ENCODE assay signal across 17 mouse cellular contexts in the genomic region with DNA sequence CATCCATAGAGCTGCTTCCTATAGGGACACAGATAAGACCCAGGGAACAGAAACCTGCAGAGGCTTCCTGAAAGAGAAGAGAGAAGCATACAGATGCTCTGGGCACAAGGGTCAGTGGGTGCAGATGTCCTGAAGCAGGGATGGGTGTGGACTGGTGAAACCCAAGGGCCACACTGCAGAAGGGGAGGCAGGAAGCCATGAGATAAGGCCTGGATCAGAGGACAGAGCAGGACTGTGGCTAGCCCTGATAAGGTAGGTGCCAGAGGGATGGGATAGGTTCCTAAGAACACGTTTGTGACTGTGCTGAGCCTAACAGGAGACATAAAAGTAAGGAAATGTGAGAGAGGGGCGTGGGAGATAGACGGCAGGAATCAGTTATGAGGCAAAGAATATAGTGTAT. TPM values are rescaled to one million over a fixed set of nuclear protein-coding genes. Genes with fewer than 3 reads are reported as not detected.
DNase-seq lines count a peak whose midpoint lies in the region; ATAC-seq and TF ChIP-seq lines count a peak whose summit lies in the region.
"Had no signal": no experiment of that assay in that cellular context is flagged by ENCODE, and none has a peak within 500 bp of the region (broad histone marks: within the 10 kb centered on the region; RNA-seq: fewer than 3 reads in every experiment).

No protein-coding gene starts in this region.

- H3K36me3 ChIP-seq in heart, embryonic 13.5 days, result no peaks in the 10 kb centered on the region
- H3K36me3 ChIP-seq in intestine, embryonic 16.5 days (ENCODE audit: control insufficient read depth, insufficient read depth, low read length), result no peaks in the 10 kb centered on the region
- H3K36me3 ChIP-seq: embryonic facial prominence, embryonic 12.5 days; neural tube, embryonic 15.5 days had no signal

- no peak overlapping the region for H3K9ac ChIP-seq in heart, embryonic 13.5 days
- no peak overlapping the region for H3K9ac ChIP-seq in intestine, embryonic 16.5 days (ENCODE audit: low read depth, low read length)
- H3K9ac ChIP-seq: embryonic facial prominence, embryonic 12.5 days; forebrain, embryonic 13.5 days; lung, embryonic 14.5 days; neural tube, embryonic 15.5 days had no signal

- 0 out of 2 replicates have a peak, but pooled peaks cover 2% of the 10 kb centered on the region for H3K4me1 ChIP-seq in heart, embryonic 13.5 days
- peaks cover 1% of the 10 kb centered on the region for H3K4me1 ChIP-seq in bone marrow, adult 2 months (ENCODE audit: control insufficient read depth, insufficient read depth, low read length)
- no peaks in the 10 kb centered on the region for H3K4me1 ChIP-seq in intestine, embryonic 16.5 days (ENCODE audit: control insufficient read depth, insufficient read depth, low read length)
- H3K4me1 ChIP-seq: embryonic facial prominence, embryonic 12.5 days; forebrain, embryonic 13.5 days; neural tube, embryonic 15.5 days had no signal

- ATAC-seq in heart, embryonic 13.5 days (ENCODE audit: extremely low read depth, insufficient number of reproducible peaks, low FRiP score, low TSS enrichment), result no peak
- peak; percentile 68 for ATAC-seq in intestine, embryonic 16.5 days
- ATAC-seq in megakaryocyte progenitor cell, adult 5-6 weeks (replicated peaks; ENCODE audit: poor library complexity), result peak; percentile 72
- ATAC-seq: forebrain, embryonic 13.5 days; hindbrain, postnatal 0 days had no signal

- no peaks in the 10 kb centered on the region for H3K9me3 ChIP-seq in heart, embryonic 13.5 days
- H3K9me3 ChIP-seq in intestine, embryonic 16.5 days (ENCODE audit: control insufficient read depth, low read length), result no peaks in the 10 kb centered on the region
- H3K9me3 ChIP-seq: embryonic facial prominence, embryonic 12.5 days; forebrain, embryonic 13.5 days; neural tube, embryonic 15.5 days had no signal

- TF ChIP-seq CTCF in bone marrow, adult 2 months (IDR thresholded peaks at IDR 0.05; ENCODE audit: control insufficient read depth, insufficient read depth, low read length), result no peak

- no peak overlapping the region for H3K27ac ChIP-seq in heart, embryonic 13.5 days (replicated peaks)
- peak overlapping the region; percentile 55; the same call in 1 of the 2 replicates for H3K27ac ChIP-seq in bone marrow, adult 2 months (ENCODE audit: control insufficient read depth, insufficient read depth, low read depth, low read length, poor library complexity)
- H3K27ac ChIP-seq in intestine, embryonic 16.5 days (ENCODE audit: low read length), result no peak overlapping the region
- H3K27ac ChIP-seq: embryonic facial prominence, embryonic 12.5 days; forebrain, embryonic 13.5 days; hindbrain, postnatal 0 days; neural tube, embryonic 15.5 days had no signal

- no peaks in the 10 kb centered on the region for H3K27me3 ChIP-seq in heart, embryonic 13.5 days (replicated peaks)
- no peaks in the 10 kb centered on the region for H3K27me3 ChIP-seq in intestine, embryonic 16.5 days (replicated peaks; ENCODE audit: control insufficient read depth, insufficient read depth, low read length)
- H3K27me3 ChIP-seq: embryonic facial prominence, embryonic 12.5 days; forebrain, embryonic 13.5 days; neural tube, embryonic 15.5 days had no signal

- WGBS in heart, embryonic 13.5 days, result 35% methylated on average over 3 of the region's 3 CpGs
- 50% methylated on average over 3 of the region's 3 CpGs for WGBS in bone marrow, adult 2 months
- WGBS in intestine, embryonic 16.5 days, result 53% methylated on average over 3 of the region's 3 CpGs

- H3K4me2 ChIP-seq in heart, embryonic 13.5 days, result peak overlapping the region; percentile 5; the same call in 1 of the 2 replicates
- H3K4me2 ChIP-seq in intestine, embryonic 16.5 days (ENCODE audit: low read depth, low read length), result no peak overlapping the region
- H3K4me2 ChIP-seq: embryonic facial prominence, embryonic 12.5 days; forebrain, embryonic 13.5 days; lung, embryonic 14.5 days; neural tube, embryonic 15.5 days had no signal

- no peak overlapping the region for H3K4me3 ChIP-seq in heart, embryonic 13.5 days
- no peak overlapping the region for H3K4me3 ChIP-seq in bone marrow, adult 2 months (replicated peaks; ENCODE audit: control insufficient read depth, low read depth, low read length)
- no peak overlapping the region for H3K4me3 ChIP-seq in intestine, embryonic 16.5 days (ENCODE audit: low read length)
- H3K4me3 ChIP-seq: embryonic facial prominence, embryonic 12.5 days; forebrain, embryonic 13.5 days; neural tube, embryonic 15.5 days had no signal

- TF ChIP-seq POLR2A in bone marrow, adult 2 months (IDR thresholded peaks at IDR 0.05; ENCODE audit: borderline replicate concordance, control insufficient read depth, low read depth, low read length), result no peak

- no peak for DNase-seq in heart, adult 9 months (ENCODE audit: low spot score in 2 of 2)
- no peak for DNase-seq in frontal cortex, adult 2 months (ENCODE audit: extremely low spot score in 1 of 2, low spot score in 1 of 2)
- DNase-seq in cerebellum, adult 11-12 months, result no peak
- no peak for DNase-seq in right cerebral cortex, adult 2 months (ENCODE audit: low spot score in 2 of 2)
- DNase-seq: B cell, adult 2 months; cerebellum, postnatal 25 days; lung, embryonic 14.5 days; thymus, adult 2 months had no signal

RNA-seq across cellular contexts. Expression of a gene that starts 17.1 kb away (rescaled TPM):
- 0.03 and 0.05 TPM in 2 replicates for polyA plus RNA-seq in heart, embryonic 13.5 days (2015; fragmentation: Nextera tagmentation; extraction: Ambion mirVana)
- polyA plus RNA-seq in bone marrow, adult 2 months (2011; ENCODE audit: insufficient read depth, insufficient read length, low replicate concordance, missing spikeins), result 1.1 and 1.4 TPM in 2 replicates
- polyA plus RNA-seq in intestine, embryonic 16.5 days (2015; fragmentation: Nextera tagmentation; extraction: Ambion mirVana), result 0.06 TPM in 2 replicates
- total RNA-seq in megakaryocyte progenitor cell, adult 5-6 weeks (2015), result 0.02 TPM in 2 replicates
- 0.07 TPM in 1 of 2 replicates, not detected in the other for total RNA-seq in megakaryocyte progenitor cell, adult 5-6 weeks (2017)
- 0.15 and 0.20 TPM in 2 replicates for polyA plus RNA-seq in frontal cortex, adult 2 months (2012; rRNA removed)
- polyA plus RNA-seq: heart, postnatal 0 days had no signal

RNA-seq across cellular contexts. Expression of a gene that starts 31.9 kb away (rescaled TPM):
- polyA plus RNA-seq in heart, embryonic 13.5 days (2015; fragmentation: Nextera tagmentation; extraction: Ambion mirVana), result 70.9 and 72.3 TPM in 2 replicates
- polyA plus RNA-seq in bone marrow, adult 2 months (2011; ENCODE audit: insufficient read depth, insufficient read length, low replicate concordance, missing spikeins), result 19.9 and 28.0 TPM in 2 replicates
- polyA plus RNA-seq in intestine, embryonic 16.5 days (2015; fragmentation: Nextera tagmentation; extraction: Ambion mirVana), result 102 and 107 TPM in 2 replicates
- total RNA-seq in megakaryocyte progenitor cell, adult 5-6 weeks (2015), result 34.4 and 39.0 TPM in 2 replicates
- 57.7 and 58.8 TPM in 2 replicates for total RNA-seq in megakaryocyte progenitor cell, adult 5-6 weeks (2017)
- 70.4 and 77.4 TPM in 2 replicates for polyA plus RNA-seq in frontal cortex, adult 2 months (2012; rRNA removed)

RNA-seq across cellular contexts. Expression of a gene that starts 49.9 kb away (rescaled TPM):
- polyA plus RNA-seq in heart, embryonic 13.5 days (2015; fragmentation: Nextera tagmentation; extraction: Ambion mirVana), result 32.1 and 35.8 TPM in 2 replicates
- polyA plus RNA-seq in bone marrow, adult 2 months (2011; ENCODE audit: insufficient read depth, insufficient read length, low replicate concordance, missing spikeins), result 16.7 and 19.5 TPM in 2 replicates
- 25.9 and 33.0 TPM in 2 replicates for polyA plus RNA-seq in intestine, embryonic 16.5 days (2015; fragmentation: Nextera tagmentation; extraction: Ambion mirVana)
- 29.8 and 30.5 TPM in 2 replicates for total RNA-seq in megakaryocyte progenitor cell, adult 5-6 weeks (2015)
- 26.8 and 29.3 TPM in 2 replicates for total RNA-seq in megakaryocyte progenitor cell, adult 5-6 weeks (2017)
- polyA plus RNA-seq in frontal cortex, adult 2 months (2012; rRNA removed), result 19.0 and 19.3 TPM in 2 replicates
